Mouse (Mus musculus): ENCODE measurements around the gene Nckap5.
"Not testable (repeated sequence)": the region's sequence is repeated elsewhere in the genome, so short reads cannot be mapped to it uniquely, and the experiment has no call there.

Nckap5 gene

GRCm38 (mm10) chr1:126153516-126154234, 676.9 kb downstream of the Nckap5 start:
- DNase-seq = peak; percentile 5 to 9

DNA sequence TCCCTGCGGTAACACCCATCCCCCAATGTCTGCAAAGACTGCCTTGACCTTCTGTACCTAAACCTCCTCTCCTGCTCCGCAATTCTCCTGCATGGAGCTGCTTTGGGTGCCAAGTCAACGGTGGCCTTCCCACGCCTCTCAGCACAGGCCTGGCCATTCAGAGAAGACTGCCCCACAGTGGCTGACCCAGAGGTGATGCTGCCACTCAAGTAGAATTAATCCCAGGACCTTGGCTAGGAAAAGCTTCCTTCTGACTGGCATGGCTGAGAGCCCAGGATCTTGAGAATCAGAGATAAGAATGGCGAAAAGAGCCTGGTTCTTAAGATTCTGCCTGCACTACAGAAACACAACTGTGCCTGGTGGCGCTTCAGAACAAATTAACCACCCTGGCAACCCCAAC, 678.4 kb downstream of the Nckap5 start:
- peak in 1 of 2 experiments; percentile 6 for DNase-seq

DNA sequence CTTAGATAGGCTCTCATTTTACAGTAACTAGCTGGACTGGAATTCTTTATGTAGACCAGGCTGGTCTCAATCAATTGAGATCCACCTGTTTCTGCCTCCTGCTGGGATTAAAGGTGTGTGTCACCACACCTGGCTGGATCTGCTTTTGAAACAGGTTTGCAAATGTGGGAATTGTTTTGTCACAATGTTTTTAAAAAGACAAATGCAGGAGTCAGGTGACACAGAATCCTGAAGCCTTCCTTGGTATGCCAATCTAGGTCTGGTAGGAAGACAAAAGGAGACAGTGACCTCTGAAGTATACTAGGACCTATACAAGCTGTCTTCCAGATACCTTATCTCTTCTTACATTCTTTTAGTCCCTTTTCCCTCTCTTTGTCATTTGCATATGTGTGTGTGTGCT, 680.6 kb downstream of the Nckap5 start:
- DNase-seq = no peak

- no peak for DNase-seq
Observed at GRCm38 (mm10) chr1:126135717-126136116, 694.9 kb downstream of the Nckap5 start.

GRCm38 (mm10) chr1:126132316-126132715, 698.3 kb downstream of the Nckap5 start:
- no peak for DNase-seq

- no peak for DNase-seq
Observed at GRCm38 (mm10) chr1:126129129-126129528, 701.5 kb downstream of the Nckap5 start.

GRCm38 (mm10) chr1:126123111-126123510, 707.5 kb downstream of the Nckap5 start:
- DNase-seq = no peak

- DNase-seq = no peak
Observed at GRCm38 (mm10) chr1:126120506-126120905, 710.1 kb downstream of the Nckap5 start.

- peak; percentile 4 to 14 for DNase-seq
Observed at GRCm38 (mm10) chr1:126116034-126116433, 714.6 kb downstream of the Nckap5 start.

DNA sequence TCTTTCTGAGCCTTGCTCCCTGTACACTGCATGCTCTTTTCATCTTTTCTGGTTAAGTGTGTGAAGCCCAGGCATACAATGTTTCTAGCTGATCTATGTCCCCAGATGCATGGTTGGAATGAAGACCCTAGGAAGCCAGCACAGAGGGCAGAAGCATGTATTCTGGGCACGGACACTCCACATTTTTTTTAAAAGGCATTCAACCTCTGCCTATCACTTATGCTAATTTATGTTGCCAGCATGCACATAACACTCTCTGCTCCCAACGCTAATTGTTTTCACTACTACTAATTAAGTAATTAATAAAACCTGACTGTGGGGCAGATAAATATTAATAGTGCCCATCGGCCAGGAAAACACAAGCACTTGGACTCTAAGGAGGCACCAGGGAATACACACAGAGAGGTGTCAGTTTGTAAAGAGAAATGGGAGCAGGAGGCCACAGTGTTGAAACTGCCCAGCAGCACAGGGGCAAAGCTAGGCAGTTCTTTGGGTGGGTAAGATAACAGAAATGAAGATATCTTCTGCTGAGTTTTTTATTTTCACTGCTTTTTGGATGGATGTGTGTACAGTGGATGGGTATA, 724.8 kb downstream of the Nckap5 start:
- DNase-seq = no peak

- no peak for DNase-seq
Observed at GRCm38 (mm10) chr1:126094346-126094745, 736.3 kb downstream of the Nckap5 start.

- not testable (repeated sequence) for DNase-seq
Observed at GRCm38 (mm10) chr1:126091979-126092378, 738.6 kb downstream of the Nckap5 start.

DNA sequence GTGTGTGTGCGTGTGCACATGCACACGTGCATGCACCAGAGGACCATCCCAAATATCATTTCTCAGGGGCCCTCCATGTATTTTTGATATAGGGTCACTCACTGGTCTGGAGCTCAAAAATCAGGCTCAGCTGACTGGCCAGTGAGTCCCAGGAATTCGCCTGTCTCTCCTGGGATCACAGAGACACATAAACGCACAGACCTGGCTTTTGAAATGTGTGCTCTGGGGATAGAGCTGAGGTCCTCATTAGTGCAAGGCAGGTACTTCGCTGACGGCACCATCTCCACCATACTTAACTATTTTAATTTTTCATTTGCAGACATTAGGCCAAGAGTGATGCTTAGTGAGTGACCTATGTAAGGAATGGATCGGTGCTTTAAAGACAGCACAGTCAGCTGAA, 743.4 kb downstream of the Nckap5 start:
- DNase-seq = no peak

GRCm38 (mm10) chr1:126076312-126076711, 754.3 kb downstream of the Nckap5 start:
- DNase-seq = no peak

DNA sequence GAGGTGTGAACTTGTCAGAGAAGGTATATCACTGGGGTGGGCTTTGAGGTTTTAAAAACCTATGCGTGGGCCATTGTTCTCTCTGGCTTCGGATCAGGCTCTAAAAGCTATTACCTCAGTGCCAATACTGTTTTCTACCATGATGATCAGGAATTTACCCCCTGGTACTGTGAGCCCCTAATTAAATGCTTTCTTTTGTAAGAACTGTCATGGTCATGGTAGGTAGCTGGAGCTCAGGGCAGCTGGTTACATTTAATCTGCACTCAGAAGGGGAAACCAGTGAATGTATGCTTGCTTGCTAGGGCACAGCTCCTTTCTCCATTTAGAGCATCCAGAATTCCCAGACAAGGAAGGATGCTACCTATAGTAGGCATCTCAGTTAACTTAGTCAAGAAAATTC, 759.7 kb downstream of the Nckap5 start:
- no peak for DNase-seq

GRCm38 (mm10) chr1:126051491-126051890, 779.1 kb downstream of the Nckap5 start:
- no peak for DNase-seq

DNA sequence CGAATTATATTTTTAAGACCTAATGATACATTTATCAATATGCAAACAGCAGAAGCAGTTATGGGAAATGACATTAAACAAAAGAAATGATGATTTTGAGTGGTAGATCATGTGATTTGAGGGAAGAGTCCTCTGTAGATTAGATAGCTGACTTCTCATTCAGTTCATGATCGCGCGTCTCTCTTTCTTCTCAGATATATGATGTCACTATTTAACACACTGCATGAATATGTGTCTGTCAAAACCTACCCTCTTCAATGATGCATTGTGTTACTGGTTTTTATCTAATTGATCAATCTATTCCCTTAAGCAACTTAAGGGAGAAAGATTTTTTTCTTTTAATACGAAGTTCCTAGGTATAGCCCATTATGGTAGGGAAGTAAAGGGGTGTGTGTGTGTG, 787.7 kb downstream of the Nckap5 start:
- no peak for DNase-seq

- no peak for DNase-seq
Observed at GRCm38 (mm10) chr1:126027536-126027935, 803.1 kb downstream of the Nckap5 start.

- no peak for DNase-seq
Observed at GRCm38 (mm10) chr1:126024518-126024917, 806.1 kb downstream of the Nckap5 start.

GRCm38 (mm10) chr1:126022959-126023358, 807.6 kb downstream of the Nckap5 start:
- no peak for DNase-seq

GRCm38 (mm10) chr1:126018654-126019053, 811.9 kb downstream of the Nckap5 start:
- not testable (repeated sequence) for DNase-seq

DNA sequence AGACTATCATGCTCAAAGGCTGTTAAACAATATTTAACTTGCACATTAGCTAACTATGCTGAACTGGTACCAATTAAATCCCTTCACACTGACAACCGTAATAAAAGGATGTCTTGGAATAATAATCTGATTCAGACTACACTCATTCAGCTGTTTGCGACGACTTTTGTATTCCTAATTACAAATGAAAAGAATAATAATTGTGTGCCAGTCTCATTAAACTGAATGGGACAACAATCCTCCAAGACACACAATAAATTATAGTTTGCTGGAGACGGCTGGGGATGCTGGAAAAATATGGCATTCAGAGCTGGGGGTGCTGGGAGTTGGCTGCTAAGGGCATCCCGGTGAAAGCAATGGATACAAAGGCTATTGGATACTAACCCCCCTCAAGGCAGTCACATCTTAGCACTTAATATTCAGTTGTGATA, 818.9 kb downstream of the Nckap5 start:
- DNase-seq = no peak

DNA sequence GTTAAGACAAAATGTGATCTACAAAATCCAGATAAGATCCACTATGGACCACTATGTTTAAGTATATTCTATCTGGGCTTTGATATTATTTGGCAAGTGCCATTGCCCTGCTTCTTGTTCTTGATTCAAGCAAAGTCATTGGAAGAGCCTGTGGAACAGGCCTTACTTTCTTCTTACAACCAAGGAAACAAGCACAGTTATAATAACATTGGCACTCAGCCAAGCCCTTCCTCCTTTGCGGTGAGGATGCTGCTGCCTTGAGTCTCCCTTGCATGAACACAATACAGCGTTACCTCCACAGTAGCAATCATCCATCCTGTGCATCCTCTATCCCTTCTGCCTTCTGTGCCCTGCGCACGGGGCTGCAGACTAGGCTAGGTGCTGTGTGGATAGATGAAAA, 823.0 kb downstream of the Nckap5 start:
- DNase-seq = no peak

DNA sequence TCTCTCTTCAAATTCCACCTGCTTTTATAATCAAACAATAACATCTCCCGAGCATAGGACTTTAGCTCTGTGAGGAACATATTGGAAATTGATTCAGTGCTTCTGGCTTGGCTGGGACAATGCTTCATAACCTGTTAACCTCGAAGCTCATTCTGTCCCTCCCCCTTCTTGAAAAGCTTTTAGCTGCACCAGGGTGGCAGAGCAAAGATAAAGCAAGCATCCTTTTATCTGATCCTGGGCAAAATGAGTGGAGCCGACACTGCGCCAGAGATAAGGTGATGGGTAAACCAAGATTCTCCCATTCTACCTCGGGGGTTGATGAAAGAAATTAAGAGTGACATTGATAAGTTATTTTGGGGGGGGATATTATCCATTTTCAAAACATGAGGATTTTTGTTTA, 824.9 kb downstream of the Nckap5 start:
- DNase-seq = no peak

- no peak for DNase-seq
Observed at GRCm38 (mm10) chr1:125996540-125996939, 834.1 kb downstream of the Nckap5 start.
